Mouse (Mus musculus): ENCODE data around the gene Serpina5.

GRCm38 (mm10) chr12:104057531-104057930, 43.4 kb upstream of the Serpina5 start:
- no peak for TF ChIP-seq TAL1 (IDR thresholded peaks at IDR 0.05; ENCODE audit: low read length)
- no peak for TF ChIP-seq GATA1 (IDR thresholded peaks at IDR 0.05; ENCODE audit: low read length)

All from erythroblast, embryonic 14.5 days (primary cell).